27 mouse cellular contexts compared by ENCODE assay signal in genomic region chr9:124021672-124022071, GRCm38 (mm10). TPM values are rescaled to one million over a fixed set of nuclear protein-coding genes. Genes with fewer than 3 reads are reported as not detected.
"Had no signal": no experiment of that assay in that cellular context is flagged by ENCODE, and none has a peak within 500 bp of the region (broad histone marks: within the 10 kb centered on the region; RNA-seq: fewer than 3 reads in every experiment).

TSS of gene Ccr3 (plus strand) at chr9:124021972.

- H3K4me2 ChIP-seq: limb, embryonic 13.5 days; liver, embryonic 12.5 days; liver, embryonic 15.5 days; lung, embryonic 15.5 days; midbrain, embryonic 12.5 days; midbrain, embryonic 15.5 days had no signal

- H3K4me1 ChIP-seq: limb, embryonic 10.5 days; limb, embryonic 13.5 days; liver, embryonic 12.5 days; liver, embryonic 15.5 days; lung, embryonic 15.5 days; midbrain, embryonic 12.5 days; midbrain, embryonic 15.5 days had no signal

- H3K27ac ChIP-seq: kidney, postnatal 0 days; limb, embryonic 10.5 days; limb, embryonic 13.5 days; liver, embryonic 12.5 days; liver, embryonic 15.5 days; lung, embryonic 15.5 days; midbrain, embryonic 12.5 days; midbrain, embryonic 15.5 days had no signal

- H3K36me3 ChIP-seq: limb, embryonic 10.5 days; limb, embryonic 13.5 days; liver, embryonic 12.5 days; liver, embryonic 15.5 days; lung, embryonic 15.5 days; midbrain, embryonic 12.5 days; midbrain, embryonic 15.5 days had no signal

- DNase-seq: kidney, adult 2 months; kidney, postnatal 36 days; layer of hippocampus, adult 9-11 months; liver; lung, adult 18-20 months; lung, postnatal 10 days; lung, postnatal 36 days; right cerebral cortex, adult 18-20 months; right cerebral cortex, postnatal 25 days; spleen, adult 18-20 months; thymus, adult 18-20 months; thymus, postnatal 4 days had no signal

- ATAC-seq: intestine, postnatal 0 days; liver, embryonic 12.5 days; midbrain, embryonic 15.5 days had no signal

- H3K9ac ChIP-seq: limb, embryonic 13.5 days; liver, embryonic 12.5 days; liver, embryonic 15.5 days; lung, embryonic 15.5 days; midbrain, embryonic 12.5 days; midbrain, embryonic 15.5 days had no signal

- H3K9me3 ChIP-seq: limb, embryonic 10.5 days; limb, embryonic 13.5 days; liver, embryonic 12.5 days; liver, embryonic 15.5 days; lung, embryonic 15.5 days; midbrain, embryonic 12.5 days; midbrain, embryonic 15.5 days had no signal

- H3K4me3 ChIP-seq: limb, embryonic 10.5 days; limb, embryonic 13.5 days; liver, embryonic 12.5 days; liver, embryonic 15.5 days; lung, embryonic 15.5 days; midbrain, embryonic 12.5 days; midbrain, embryonic 15.5 days had no signal

- H3K27me3 ChIP-seq: limb, embryonic 13.5 days; lung, embryonic 15.5 days; midbrain, embryonic 12.5 days; midbrain, embryonic 15.5 days had no signal

RNA-seq across cellular contexts. Expression of gene Ccr3, which starts in this region (rescaled TPM):
- total RNA-seq: layer of hippocampus, postnatal 25 days; left cerebral cortex, adult 18-20 months; left cerebral cortex, postnatal 25 days had no signal
- polyA plus RNA-seq: kidney, embryonic 14.5 days; kidney, postnatal 0 days; limb, embryonic 10.5 days; midbrain, embryonic 15.5 days; neural tube, embryonic 11.5 days; neural tube, embryonic 14.5 days had no signal
